Mouse (Mus musculus) embryonic facial prominence, embryonic 11.5 days (tissue): ENCODE measurements around the gene Rtp2. TPM values are rescaled to one million over a fixed set of nuclear protein-coding genes. Genes with fewer than 3 reads are reported as not detected.

Experiments
- ATAC-seq: fragments of 200-750 bp; cut with Nextera tagmentation; replicated peaks from 2 replicates; pipeline ENCODE4 v1.8.0; 2017; ENCODE audit warnings: low read depth; ENCODE audit not compliant: insufficient number of reproducible peaks, low FRiP score, low TSS enrichment
- DNase-seq: peaks from one replicate; pipeline ENCODE4 v3.0.0-alpha.2; 2015; ENCODE audit warnings: low spot score
- H3K27ac ChIP-seq: fragments of 300-500 bp; sonication (generic); replicated peaks from 2 replicates; pipeline ENCODE4 v1.5.1; 2014; ENCODE audit warnings: mild to moderate bottlenecking, low read depth, low read length, control low read depth
- H3K27me3 ChIP-seq: fragments of 300-500 bp; sonication (generic); 2 replicates; pipeline ENCODE4 v1.6.1; 2014; ENCODE audit warnings: mild to moderate bottlenecking, low read length, moderate library complexity, mixed read lengths; ENCODE audit not compliant: control insufficient read depth, insufficient read depth
- H3K36me3 ChIP-seq: fragments of 300-500 bp; sonication (generic); replicated peaks from 2 replicates; pipeline ENCODE4 v1.6.1; 2014; ENCODE audit warnings: low read depth, mild to moderate bottlenecking, low read length, moderate library complexity, mixed read lengths; ENCODE audit not compliant: control insufficient read depth, insufficient read depth
- H3K4me1 ChIP-seq: fragments of 300-500 bp; sonication (generic); 2 replicates; pipeline ENCODE4 v1.6.1; 2014; ENCODE audit warnings: low read length, mixed read lengths; ENCODE audit not compliant: control insufficient read depth, insufficient read depth
- H3K4me2 ChIP-seq: fragments of 300-500 bp; sonication (generic); 2 replicates; pipeline ENCODE4 v1.6.1; 2014; ENCODE audit warnings: low read depth, mild to moderate bottlenecking, control low read depth, low read length, moderate library complexity
- H3K4me3 ChIP-seq: fragments of 300-500 bp; sonication (generic); 2 replicates; pipeline ENCODE4 v1.5.1; 2014; ENCODE audit warnings: low read depth, low read length, control low read depth
- H3K9ac ChIP-seq: fragments of 300-500 bp; sonication (generic); replicated peaks from 2 replicates; pipeline ENCODE4 v1.6.1; 2014; ENCODE audit warnings: mild to moderate bottlenecking, control low read depth, low read length
- H3K9me3 ChIP-seq: fragments of 300-500 bp; sonication (generic); replicated peaks from 2 replicates; pipeline ENCODE4 v1.6.1; 2016; ENCODE audit warnings: mild to moderate bottlenecking, low read length, inconsistent platforms, mixed read lengths; ENCODE audit not compliant: control insufficient read depth
- WGBS: fragments of 180-500 bp; shearing (Covaris S2); extraction: QIAGEN DNeasy Blood & Tissue Kit; methylation state at CpG from one replicate; pipeline ENCODE4 v1.1.7; 2014; 5-methylcytosine and 5-hydroxymethylcytosine counted together
- polyA plus RNA-seq: library from polyadenylated mRNA; unstranded; fragments of >200 nt; fragmentation: Nextera tagmentation; extraction: Ambion mirVana; gene quantifications from 2 replicates; pipeline ENCODE4 v1.2.1, GENCODE M21; 2014

The Rtp2 gene
- polyA plus RNA-seq, 1 experiment from 2014 or later = not detected

GRCm38 (mm10) chr16:23963896-23964668 lies 31.9 kb upstream of the Rtp2 start:
- no peak overlapping the region for H3K4me2 ChIP-seq
- no peaks in the 10 kb centered on the region for H3K9me3 ChIP-seq
- H3K4me1 ChIP-seq = no peaks in the 10 kb centered on the region
- ATAC-seq (no peak), DNase-seq (no peak)
- no peak overlapping the region for H3K27ac ChIP-seq
- no peak overlapping the region for H3K9ac ChIP-seq
- 71% methylated on average over 22 of the region's 22 CpGs for WGBS
- no peaks in the 10 kb centered on the region for H3K27me3 ChIP-seq
- H3K36me3 ChIP-seq = no peaks in the 10 kb centered on the region
- no peak overlapping the region for H3K4me3 ChIP-seq

- DNase-seq (no peak), ATAC-seq (no peak)
- Histone ChIP-seq H3K4me1 (no peaks in the 10 kb centered on the region), H3K27me3 (no peaks in the 10 kb centered on the region), H3K36me3 (no peaks in the 10 kb centered on the region), H3K27ac (no peak overlapping the region), H3K9ac (no peak overlapping the region), H3K4me2 (no peak overlapping the region), H3K9me3 (no peaks in the 10 kb centered on the region), H3K4me3 (no peak overlapping the region)
- WGBS = 84% methylated on average over 2 of the region's 2 CpGs
These were observed 30.2 kb upstream of the Rtp2 start for GRCm38 (mm10) chr16:23962401-23962800.

GRCm38 (mm10) chr16:23958938-23959337 lies 26.7 kb upstream of the Rtp2 start:
- Histone ChIP-seq H3K9ac (no peak overlapping the region), H3K9me3 (no peaks in the 10 kb centered on the region), H3K27me3 (no peaks in the 10 kb centered on the region), H3K4me1 (no peaks in the 10 kb centered on the region), H3K36me3 (no peaks in the 10 kb centered on the region), H3K4me3 (no peak overlapping the region), H3K27ac (no peak overlapping the region), H3K4me2 (no peak overlapping the region)
- no peak for DNase-seq
- ATAC-seq = no peak

GRCm38 (mm10) chr16:23953959-23954260 lies 21.7 kb upstream of the Rtp2 start:
- WGBS = 20% methylated on average over 1 of the region's 1 CpGs
- Histone ChIP-seq H3K36me3 (no peaks in the 10 kb centered on the region), H3K9me3 (no peaks in the 10 kb centered on the region), H3K4me3 (no peak overlapping the region), H3K27ac (no peak overlapping the region), H3K4me1 (no peaks in the 10 kb centered on the region), H3K9ac (no peak overlapping the region), H3K4me2 (no peak overlapping the region), H3K27me3 (no peaks in the 10 kb centered on the region)
- ATAC-seq = no peak
- DNase-seq = no peak

GRCm38 (mm10) chr16:23953189-23953958 lies 21.2 kb upstream of the Rtp2 start:
- no peaks in the 10 kb centered on the region for H3K9me3 ChIP-seq
- ATAC-seq = no peak
- no peak overlapping the region for H3K9ac ChIP-seq
- H3K4me3 ChIP-seq = no peak overlapping the region
- no peaks in the 10 kb centered on the region for H3K4me1 ChIP-seq
- H3K27ac ChIP-seq = no peak overlapping the region
- DNase-seq = peak; percentile 87
- H3K4me2 ChIP-seq = no peak overlapping the region
- no peaks in the 10 kb centered on the region for H3K27me3 ChIP-seq
- H3K36me3 ChIP-seq = no peaks in the 10 kb centered on the region
- WGBS = 49% methylated on average over 11 of the region's 11 CpGs

GRCm38 (mm10) chr16:23952101-23952727 lies 20.0 kb upstream of the Rtp2 start:
- H3K4me3 ChIP-seq = no peak overlapping the region
- no peaks in the 10 kb centered on the region for H3K36me3 ChIP-seq
- no peak overlapping the region for H3K9ac ChIP-seq
- no peak for DNase-seq
- H3K27ac ChIP-seq = no peak overlapping the region
- WGBS = 70% methylated on average over 4 of the region's 4 CpGs
- peak; percentile 62; the same call in 1 of the 2 replicates for ATAC-seq
- H3K4me2 ChIP-seq = no peak overlapping the region
- H3K27me3 ChIP-seq = no peaks in the 10 kb centered on the region
- no peaks in the 10 kb centered on the region for H3K9me3 ChIP-seq
- no peaks in the 10 kb centered on the region for H3K4me1 ChIP-seq

- Histone ChIP-seq H3K27me3 (no peaks in the 10 kb centered on the region), H3K27ac (no peak overlapping the region), H3K9me3 (no peaks in the 10 kb centered on the region), H3K4me1 (no peaks in the 10 kb centered on the region), H3K4me3 (no peak overlapping the region), H3K4me2 (no peak overlapping the region), H3K36me3 (no peaks in the 10 kb centered on the region), H3K9ac (no peak overlapping the region)
- WGBS = 86% methylated on average over 6 of the region's 6 CpGs
- no peak for ATAC-seq
- DNase-seq = no peak
These were observed 15.5 kb upstream of the Rtp2 start for GRCm38 (mm10) chr16:23947654-23948053.

- 72% methylated on average over 3 of the region's 3 CpGs for WGBS
- Histone ChIP-seq H3K36me3 (no peaks in the 10 kb centered on the region), H3K4me1 (no peaks in the 10 kb centered on the region), H3K4me3 (no peak overlapping the region), H3K4me2 (no peak overlapping the region), H3K9me3 (no peaks in the 10 kb centered on the region), H3K27ac (no peak overlapping the region), H3K9ac (no peak overlapping the region), H3K27me3 (no peaks in the 10 kb centered on the region)
- no peak for ATAC-seq
- DNase-seq = no peak
These were observed 12.6 kb upstream of the Rtp2 start for GRCm38 (mm10) chr16:23944801-23945200.
